Mouse (Mus musculus): ENCODE results near the gene Thbs4. TPM values are rescaled to one million over a fixed set of nuclear protein-coding genes. Genes with fewer than 3 reads are reported as not detected.

The Thbs4 gene
- polyA plus RNA-seq, 1 experiment = not detected

GRCm38 (mm10) chr13:92798830-92799229 lies 4.2 kb upstream of the Thbs4 start:
- Histone ChIP-seq H3K4me1 (ENCODE audit: control insufficient read depth, insufficient read depth, low read length) (peaks cover 6% of the 10 kb centered on the region; the same call in 1 of the 2 replicates), H3K4me3 (ENCODE audit: insufficient read depth, low read depth, low read length) (no peak overlapping the region), H3K27ac (ENCODE audit: insufficient read depth, low read depth, low read length) (no peak overlapping the region)
- WGBS = 71% methylated on average over 2 of the region's 2 CpGs
- TF ChIP-seq CTCF (IDR thresholded peaks at IDR 0.05; ENCODE audit: insufficient read depth, low read depth, low read length) (no peak), POLR2A (IDR thresholded peaks at IDR 0.05; ENCODE audit: insufficient read depth, low read depth, low read length) (no peak)

DNA sequence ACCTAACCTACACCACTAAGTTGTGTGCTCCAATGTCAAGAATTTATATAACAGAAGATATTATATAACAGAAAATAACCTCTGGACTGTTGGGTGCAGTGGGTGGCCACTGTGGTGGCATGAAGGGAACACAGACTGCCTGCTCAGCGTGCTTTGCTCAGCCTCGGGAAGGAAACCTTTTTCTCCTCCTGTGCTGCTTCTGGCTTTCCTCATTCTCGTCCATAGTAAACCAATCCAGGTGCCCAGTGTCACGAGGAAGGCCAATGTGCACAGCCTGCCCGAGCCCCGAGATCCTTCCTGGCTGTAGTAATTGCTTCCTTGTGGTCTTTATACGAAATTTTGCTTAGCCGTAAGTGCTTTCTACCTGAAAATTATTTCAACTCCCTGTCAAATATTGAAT lies 982 bp downstream of the Thbs4 start:
- 86% methylated on average over 8 of the region's 8 CpGs for WGBS
- Histone ChIP-seq H3K27ac (ENCODE audit: insufficient read depth, low read depth, low read length) (no peak overlapping the region), H3K4me3 (ENCODE audit: insufficient read depth, low read depth, low read length) (no peak overlapping the region), H3K4me1 (ENCODE audit: control insufficient read depth, insufficient read depth, low read length) (peaks cover 8% of the 10 kb centered on the region; the same call in 1 of the 2 replicates)
- no peak for TF ChIP-seq POLR2A (IDR thresholded peaks at IDR 0.05; ENCODE audit: insufficient read depth, low read depth, low read length)
- no peak for TF ChIP-seq CTCF (IDR thresholded peaks at IDR 0.05; ENCODE audit: insufficient read depth, low read depth, low read length)

- TF ChIP-seq CTCF (IDR thresholded peaks at IDR 0.05; ENCODE audit: insufficient read depth, low read depth, low read length) (no peak), POLR2A (IDR thresholded peaks at IDR 0.05; ENCODE audit: insufficient read depth, low read depth, low read length) (no peak)
- 86% methylated on average over 7 of the region's 7 CpGs for WGBS
- Histone ChIP-seq H3K27ac (ENCODE audit: insufficient read depth, low read depth, low read length) (no peak overlapping the region), H3K4me1 (ENCODE audit: control insufficient read depth, insufficient read depth, low read length) (peaks cover 8% of the 10 kb centered on the region; the same call in 1 of the 2 replicates), H3K4me3 (ENCODE audit: insufficient read depth, low read depth, low read length) (no peak overlapping the region)
Measured at GRCm38 (mm10) chr13:92791474-92791873, 3.1 kb downstream of the Thbs4 start.

- Histone ChIP-seq H3K4me3 (ENCODE audit: insufficient read depth, low read depth, low read length) (no peak overlapping the region), H3K4me1 (ENCODE audit: control insufficient read depth, insufficient read depth, low read length) (0 out of 2 replicates have a peak, but pooled peaks cover 2% of the 10 kb centered on the region), H3K27ac (ENCODE audit: insufficient read depth, low read depth, low read length) (no peak overlapping the region)
- WGBS = 94% methylated on average over 3 of the region's 3 CpGs
- TF ChIP-seq POLR2A (IDR thresholded peaks at IDR 0.05; ENCODE audit: insufficient read depth, low read depth, low read length) (no peak), CTCF (IDR thresholded peaks at IDR 0.05; ENCODE audit: insufficient read depth, low read depth, low read length) (no peak)
Measured at GRCm38 (mm10) chr13:92784311-92784710, 10.3 kb downstream of the Thbs4 start.

DNA sequence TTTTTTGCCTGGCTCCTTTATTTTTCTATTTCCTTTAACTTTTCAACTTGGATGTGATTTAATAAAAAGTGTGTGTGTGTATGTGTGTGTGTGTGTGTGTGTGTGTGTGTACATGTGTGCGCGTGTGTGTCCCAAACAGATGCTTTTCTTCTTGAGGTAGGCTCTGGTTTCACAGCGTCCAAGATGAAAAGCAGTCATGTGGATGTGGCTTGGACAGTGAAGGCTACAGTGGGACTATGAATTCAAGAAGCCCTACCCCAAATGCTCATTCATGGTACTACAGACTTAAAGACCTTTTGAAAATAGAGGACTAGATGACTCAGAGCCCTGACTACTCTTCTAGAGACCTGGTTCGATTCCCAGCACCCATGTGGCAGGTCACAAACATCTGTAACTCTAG lies 11.1 kb downstream of the Thbs4 start:
- H3K4me3 ChIP-seq (ENCODE audit: insufficient read depth, low read depth, low read length) = no peak overlapping the region
- no peaks in the 10 kb centered on the region for H3K4me1 ChIP-seq (ENCODE audit: control insufficient read depth, insufficient read depth, low read length)
- WGBS = 97% methylated on average over 4 of the region's 4 CpGs
- no peak overlapping the region for H3K27ac ChIP-seq (ENCODE audit: insufficient read depth, low read depth, low read length)
- TF ChIP-seq CTCF (IDR thresholded peaks at IDR 0.05; ENCODE audit: insufficient read depth, low read depth, low read length) = no peak
- no peak for TF ChIP-seq POLR2A (IDR thresholded peaks at IDR 0.05; ENCODE audit: insufficient read depth, low read depth, low read length)

DNA sequence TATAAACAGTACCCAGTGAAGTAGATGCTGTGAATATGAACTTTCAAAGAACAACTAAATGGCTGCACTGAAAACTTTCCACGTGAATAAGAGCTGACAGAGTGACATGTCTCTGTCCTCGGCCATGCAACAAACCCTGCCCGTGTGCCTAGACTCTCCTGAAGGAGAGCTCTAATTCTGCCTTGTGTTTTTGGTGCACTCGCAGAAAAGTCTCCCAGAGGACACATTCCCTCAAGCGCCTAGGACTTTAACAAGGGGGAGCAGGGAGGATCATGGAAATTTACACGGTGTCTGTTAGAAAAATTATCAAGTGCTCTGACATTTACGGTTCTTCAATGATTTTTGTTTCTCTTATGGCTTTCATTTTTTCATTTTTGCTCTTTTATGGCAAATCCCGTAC lies 13.7 kb downstream of the Thbs4 start:
- TF ChIP-seq POLR2A (IDR thresholded peaks at IDR 0.05; ENCODE audit: insufficient read depth, low read depth, low read length) (no peak), CTCF (IDR thresholded peaks at IDR 0.05; ENCODE audit: insufficient read depth, low read depth, low read length) (no peak)
- no peaks in the 10 kb centered on the region for H3K4me1 ChIP-seq (ENCODE audit: control insufficient read depth, insufficient read depth, low read length)
- no peak overlapping the region for H3K27ac ChIP-seq (ENCODE audit: insufficient read depth, low read depth, low read length)
- H3K4me3 ChIP-seq (ENCODE audit: insufficient read depth, low read depth, low read length) = no peak overlapping the region
- 86% methylated on average over 8 of the region's 8 CpGs for WGBS

- WGBS = 86% methylated on average over 4 of the region's 4 CpGs
- Histone ChIP-seq H3K4me3 (ENCODE audit: insufficient read depth, low read depth, low read length) (no peak overlapping the region), H3K27ac (ENCODE audit: insufficient read depth, low read depth, low read length) (no peak overlapping the region), H3K4me1 (ENCODE audit: control insufficient read depth, insufficient read depth, low read length) (no peaks in the 10 kb centered on the region)
- TF ChIP-seq POLR2A (IDR thresholded peaks at IDR 0.05; ENCODE audit: insufficient read depth, low read depth, low read length) (no peak), CTCF (IDR thresholded peaks at IDR 0.05; ENCODE audit: insufficient read depth, low read depth, low read length) (no peak)
Measured at GRCm38 (mm10) chr13:92780076-92780475, 14.5 kb downstream of the Thbs4 start.

DNA sequence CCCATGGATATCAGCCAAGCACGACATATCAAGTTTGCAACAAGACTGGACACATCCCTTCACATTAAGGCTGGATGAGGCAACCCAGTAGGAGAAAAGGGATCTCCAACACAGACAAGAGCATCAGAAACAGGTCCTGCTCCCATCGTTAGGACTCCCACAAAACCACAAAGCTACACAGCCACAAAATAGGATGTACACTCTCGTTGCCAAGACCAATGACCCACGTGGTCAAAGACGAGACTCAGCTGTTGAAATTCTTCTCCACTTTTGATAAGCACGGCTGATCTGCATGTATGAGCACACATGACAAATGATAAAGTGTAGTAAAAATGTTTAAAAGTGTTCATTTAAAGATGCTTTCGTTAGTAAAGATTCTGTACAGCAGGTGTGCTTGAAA lies 16.0 kb downstream of the Thbs4 start:
- no peak overlapping the region for H3K27ac ChIP-seq (ENCODE audit: insufficient read depth, low read depth, low read length)
- no peaks in the 10 kb centered on the region for H3K4me1 ChIP-seq (ENCODE audit: control insufficient read depth, insufficient read depth, low read length)
- H3K4me3 ChIP-seq (ENCODE audit: insufficient read depth, low read depth, low read length) = no peak overlapping the region
- no peak for TF ChIP-seq CTCF (IDR thresholded peaks at IDR 0.05; ENCODE audit: insufficient read depth, low read depth, low read length)
- TF ChIP-seq POLR2A (IDR thresholded peaks at IDR 0.05; ENCODE audit: insufficient read depth, low read depth, low read length) = no peak
- 88% methylated on average over 7 of the region's 7 CpGs for WGBS

DNA sequence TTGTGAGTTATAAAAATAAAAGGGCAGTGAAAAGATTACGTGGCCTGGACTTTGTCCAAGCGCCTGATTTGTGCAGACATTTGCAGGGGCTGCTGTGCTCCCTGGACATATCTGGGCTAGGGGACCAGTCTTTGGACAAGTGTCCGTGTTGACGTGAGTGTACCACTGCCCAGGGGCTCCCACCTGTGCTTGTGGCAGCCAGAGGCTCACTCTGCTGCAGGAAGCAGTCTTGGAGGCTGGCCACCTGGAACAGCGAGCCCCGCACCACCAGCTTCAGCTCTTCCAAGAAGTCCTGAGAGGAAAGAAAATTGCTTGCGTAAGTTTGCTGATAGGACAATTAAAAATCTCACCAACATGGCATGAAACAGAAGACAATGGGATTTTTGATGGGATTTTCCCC lies 18.7 kb downstream of the Thbs4 start:
- WGBS = 75% methylated on average over 7 of the region's 7 CpGs
- no peak overlapping the region for H3K4me3 ChIP-seq (ENCODE audit: insufficient read depth, low read depth, low read length)
- TF ChIP-seq CTCF (IDR thresholded peaks at IDR 0.05; ENCODE audit: insufficient read depth, low read depth, low read length) = no peak
- no peak for TF ChIP-seq POLR2A (IDR thresholded peaks at IDR 0.05; ENCODE audit: insufficient read depth, low read depth, low read length)
- H3K27ac ChIP-seq (ENCODE audit: insufficient read depth, low read depth, low read length) = no peak overlapping the region
- H3K4me1 ChIP-seq (ENCODE audit: control insufficient read depth, insufficient read depth, low read length) = no peaks in the 10 kb centered on the region

- no peaks in the 10 kb centered on the region for H3K4me1 ChIP-seq (ENCODE audit: control insufficient read depth, insufficient read depth, low read length)
- H3K27ac ChIP-seq (ENCODE audit: insufficient read depth, low read depth, low read length) = no peak overlapping the region
- 95% methylated on average over 9 of the region's 9 CpGs for WGBS
- TF ChIP-seq POLR2A (IDR thresholded peaks at IDR 0.05; ENCODE audit: insufficient read depth, low read depth, low read length) = no peak
- TF ChIP-seq CTCF (IDR thresholded peaks at IDR 0.05; ENCODE audit: insufficient read depth, low read depth, low read length) = no peak
- no peak overlapping the region for H3K4me3 ChIP-seq (ENCODE audit: insufficient read depth, low read depth, low read length)
Measured at GRCm38 (mm10) chr13:92774887-92775286, 19.7 kb downstream of the Thbs4 start.

All from olfactory bulb, adult 2 months (tissue).